In genomic region chr1:168260391-168260790, GRCm38 (mm10) we compare ENCODE assay signal across 15 mouse cellular contexts.
"Had no signal": no experiment of that assay in that cellular context is flagged by ENCODE, and none has a peak within 500 bp of the region (broad histone marks: within the 10 kb centered on the region; RNA-seq: fewer than 3 reads in every experiment).

No protein-coding gene starts in this region.

- H3K36me3 ChIP-seq: limb, embryonic 15.5 days; liver, embryonic 12.5 days; lung, embryonic 15.5 days; midbrain, embryonic 10.5 days; neural tube, embryonic 15.5 days had no signal

- H3K27me3 ChIP-seq: limb, embryonic 15.5 days; liver, embryonic 12.5 days; lung, embryonic 15.5 days; neural tube, embryonic 15.5 days had no signal

- DNase-seq: kidney, postnatal 36 days; layer of hippocampus, adult 9-11 months; layer of hippocampus, postnatal 36 days; lung, postnatal 4 days; midbrain, embryonic 14.5 days; right cerebral cortex, adult 18-20 months; right cerebral cortex, postnatal 25 days; thymus, adult 18-20 months; thymus, postnatal 14 days had no signal

- H3K4me3 ChIP-seq: limb, embryonic 15.5 days; liver, embryonic 12.5 days; lung, embryonic 15.5 days; midbrain, embryonic 10.5 days; myocyte; neural tube, embryonic 15.5 days had no signal

- H3K9ac ChIP-seq: limb, embryonic 15.5 days; liver, embryonic 12.5 days; lung, embryonic 15.5 days; neural tube, embryonic 15.5 days had no signal

- H3K9me3 ChIP-seq: limb, embryonic 15.5 days; liver, embryonic 12.5 days; lung, embryonic 15.5 days; midbrain, embryonic 10.5 days; neural tube, embryonic 15.5 days had no signal

- ATAC-seq: liver, embryonic 12.5 days had no signal

- H3K4me1 ChIP-seq: limb, embryonic 15.5 days had no signal

- H3K4me2 ChIP-seq: limb, embryonic 15.5 days; liver, embryonic 12.5 days; lung, embryonic 15.5 days; neural tube, embryonic 15.5 days had no signal

- H3K27ac ChIP-seq: limb, embryonic 15.5 days; liver, embryonic 12.5 days; lung, embryonic 15.5 days; midbrain, embryonic 10.5 days; neural tube, embryonic 15.5 days had no signal
